Mouse (Mus musculus) hindbrain, embryonic 13.5 days (tissue): ENCODE results near the gene Kbtbd12. TPM values are rescaled to one million over a fixed set of nuclear protein-coding genes. Genes with fewer than 3 reads are reported as not detected.

Experiments
- ATAC-seq: fragments of 200-750 bp; cut with Nextera tagmentation; 2 replicates; pipeline ENCODE4 v1.8.0; 2017; ENCODE audit warnings: moderate TSS enrichment; ENCODE audit not compliant: low FRiP score
- H3K27ac ChIP-seq: fragments of 300-500 bp; sonication (generic); 2 replicates; pipeline ENCODE4 v1.5.1; 2015; ENCODE audit warnings: inconsistent platforms, mild to moderate bottlenecking, moderate library complexity
- H3K27me3 ChIP-seq: fragments of 300-500 bp; sonication (generic); 2 replicates; pipeline ENCODE4 v1.6.1; 2015; ENCODE audit warnings: mild to moderate bottlenecking, inconsistent platforms
- H3K36me3 ChIP-seq: fragments of 300-500 bp; sonication (generic); 2 replicates; pipeline ENCODE4 v1.6.1; 2015; ENCODE audit warnings: mild to moderate bottlenecking, inconsistent platforms
- H3K4me1 ChIP-seq: fragments of 300-500 bp; sonication (generic); replicated peaks from 2 replicates; pipeline ENCODE4 v1.6.1; 2015; ENCODE audit warnings: inconsistent platforms
- H3K4me2 ChIP-seq: fragments of 300-500 bp; sonication (generic); 2 replicates; pipeline ENCODE4 v1.6.1; 2015; ENCODE audit warnings: inconsistent platforms, mild to moderate bottlenecking, moderate library complexity
- H3K4me3 ChIP-seq: fragments of 300-500 bp; sonication (generic); 2 replicates; pipeline ENCODE4 v1.5.1; 2015; ENCODE audit warnings: mild to moderate bottlenecking, inconsistent platforms
- H3K9ac ChIP-seq: fragments of 300-500 bp; sonication (generic); 2 replicates; pipeline ENCODE4 v1.6.1; 2015; ENCODE audit warnings: mild to moderate bottlenecking, inconsistent platforms
- H3K9me3 ChIP-seq: fragments of 300-500 bp; sonication (generic); 2 replicates; pipeline ENCODE4 v1.6.1; 2016; ENCODE audit warnings: inconsistent platforms
- WGBS: fragments of 180-500 bp; shearing (Covaris S2); methylation state at CpG from one replicate; pipeline ENCODE4 v1.1.7; 2015; 5-methylcytosine and 5-hydroxymethylcytosine counted together
- polyA plus RNA-seq: library from polyadenylated mRNA; unstranded; fragments of >200 nt; fragmentation: Nextera tagmentation; extraction: Ambion mirVana; gene quantifications from 2 replicates; pipeline ENCODE4 v1.2.1, GENCODE M21; 2015

The Kbtbd12 gene
- polyA plus RNA-seq, 1 experiment from 2014 or later, result 0.26 TPM

DNA sequence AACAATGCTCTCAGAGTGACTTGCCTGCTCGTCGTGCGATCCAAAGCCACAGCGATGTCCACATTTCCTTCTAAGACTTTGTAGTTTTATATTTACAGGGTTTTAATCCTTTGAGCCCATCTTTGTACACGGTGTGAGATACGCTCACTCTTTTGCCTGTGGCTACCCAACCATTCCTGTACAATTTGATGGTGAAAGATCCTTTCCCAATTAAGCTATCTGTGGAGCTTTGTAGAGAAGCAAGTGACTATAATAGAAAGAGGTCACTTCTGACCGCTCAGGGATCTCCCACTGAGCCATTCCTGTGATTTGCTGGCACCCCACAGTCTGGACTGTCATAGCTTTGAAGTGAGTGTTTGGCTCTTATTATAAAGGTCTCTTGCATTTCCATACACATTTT, 71.1 kb downstream of the Kbtbd12 start:
- WGBS, result 8% methylated on average over 7 of the region's 7 CpGs
- Histone ChIP-seq H3K9me3 (no peaks in the 10 kb centered on the region), H3K9ac (no peak overlapping the region), H3K4me2 (peak overlapping the region; percentile 7; the same call in 1 of the 2 replicates), H3K4me3 (no peak overlapping the region), H3K36me3 (no peaks in the 10 kb centered on the region), H3K4me1 (peaks cover 4% of the 10 kb centered on the region; the same call in 1 of the 2 replicates), H3K27ac (no peak overlapping the region), H3K27me3 (peaks cover 29% of the 10 kb centered on the region)
- no peak for ATAC-seq

DNA sequence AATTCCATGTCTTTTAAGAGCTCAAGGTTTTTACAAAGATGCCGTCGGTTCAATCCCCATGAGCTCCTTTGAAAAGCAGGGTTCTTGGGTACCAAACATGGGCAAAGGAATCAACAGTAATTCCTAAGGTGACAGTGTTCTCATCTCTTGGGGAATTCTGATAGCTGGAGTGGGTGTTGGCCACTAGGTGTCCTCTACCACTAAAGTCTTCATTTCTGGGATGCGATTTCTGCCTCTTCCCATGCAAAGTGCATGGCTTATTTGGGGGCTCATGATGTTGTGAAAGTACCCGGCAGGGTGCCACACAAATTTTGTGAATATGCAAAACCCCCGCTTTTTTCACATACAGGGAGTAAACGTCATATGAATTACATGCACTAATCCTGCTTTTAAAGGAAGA, 72.7 kb downstream of the Kbtbd12 start:
- H3K4me2 ChIP-seq, result no peak overlapping the region
- H3K4me3 ChIP-seq, result no peak overlapping the region
- 27% methylated on average over 6 of the region's 6 CpGs for WGBS
- H3K9ac ChIP-seq, result no peak overlapping the region
- H3K27ac ChIP-seq, result no peak overlapping the region
- ATAC-seq, result no peak
- peaks cover 4% of the 10 kb centered on the region; the same call in 1 of the 2 replicates for H3K4me1 ChIP-seq
- H3K9me3 ChIP-seq, result no peaks in the 10 kb centered on the region
- H3K27me3 ChIP-seq, result peaks cover 29% of the 10 kb centered on the region
- no peaks in the 10 kb centered on the region for H3K36me3 ChIP-seq

- Histone ChIP-seq H3K9ac (no peak overlapping the region), H3K36me3 (no peaks in the 10 kb centered on the region), H3K27ac (no peak overlapping the region), H3K27me3 (peaks cover 12% of the 10 kb centered on the region), H3K4me1 (peaks cover 5% of the 10 kb centered on the region; the same call in 1 of the 2 replicates), H3K9me3 (no peaks in the 10 kb centered on the region), H3K4me2 (no peak overlapping the region), H3K4me3 (no peak overlapping the region)
- ATAC-seq, result no peak
- 94% methylated on average over 4 of the region's 4 CpGs for WGBS
Observed at GRCm38 (mm10) chr6:88560156-88560555, 77.6 kb downstream of the Kbtbd12 start.

DNA sequence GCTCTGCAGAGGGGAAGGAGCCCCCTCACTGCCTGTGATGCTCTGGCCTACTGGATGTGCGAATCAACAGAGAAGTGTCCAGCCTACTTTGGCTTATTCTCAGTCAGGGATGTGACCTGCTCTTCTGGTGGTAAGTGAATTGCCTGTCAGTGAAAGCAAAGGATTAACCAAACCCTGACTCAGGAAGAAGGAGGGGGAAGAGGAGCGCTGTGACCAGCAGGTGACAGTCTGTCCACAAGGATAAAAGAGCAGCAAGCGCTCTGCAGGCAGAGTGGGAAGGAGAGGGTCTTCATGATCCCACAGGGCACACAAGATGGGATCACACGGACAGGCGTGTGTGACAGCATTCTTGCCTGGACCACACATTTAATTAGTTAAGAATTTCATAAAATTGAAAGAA, 78.1 kb downstream of the Kbtbd12 start:
- H3K4me3 ChIP-seq, result no peak overlapping the region
- H3K27ac ChIP-seq, result no peak overlapping the region
- no peak overlapping the region for H3K9ac ChIP-seq
- H3K4me2 ChIP-seq, result no peak overlapping the region
- no peaks in the 10 kb centered on the region for H3K9me3 ChIP-seq
- peaks cover 7% of the 10 kb centered on the region for H3K27me3 ChIP-seq
- H3K36me3 ChIP-seq, result no peaks in the 10 kb centered on the region
- peaks cover 5% of the 10 kb centered on the region; the same call in 1 of the 2 replicates for H3K4me1 ChIP-seq
- 35% methylated on average over 5 of the region's 5 CpGs for WGBS
- no peak for ATAC-seq

DNA sequence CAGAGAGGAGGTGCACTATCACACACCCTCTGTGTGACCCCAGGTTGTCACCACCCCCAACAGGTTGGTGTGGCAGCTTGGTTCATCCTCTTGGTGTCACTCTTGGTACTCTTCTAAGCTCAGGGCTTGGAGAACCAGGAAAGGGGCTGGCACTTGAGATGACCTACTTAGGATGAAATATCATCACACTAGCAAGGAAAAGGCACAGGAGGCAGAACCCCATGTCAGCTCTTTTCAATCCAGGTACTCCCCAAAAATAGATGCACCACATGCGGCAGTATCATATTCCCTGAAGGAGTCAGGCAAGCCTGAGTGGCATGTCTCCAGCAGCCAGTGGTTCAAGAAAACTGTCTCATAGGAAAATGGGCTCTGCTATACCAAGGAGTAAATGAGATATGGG, 79.7 kb downstream of the Kbtbd12 start:
- H3K4me3 ChIP-seq, result no peak overlapping the region
- 74% methylated on average over 1 of the region's 1 CpGs for WGBS
- H3K27me3 ChIP-seq, result 0 out of 2 replicates have a peak, but pooled peaks cover 2% of the 10 kb centered on the region
- peaks cover 5% of the 10 kb centered on the region; the same call in 1 of the 2 replicates for H3K4me1 ChIP-seq
- H3K27ac ChIP-seq, result no peak overlapping the region
- no peaks in the 10 kb centered on the region for H3K9me3 ChIP-seq
- H3K4me2 ChIP-seq, result no peak overlapping the region
- H3K36me3 ChIP-seq, result no peaks in the 10 kb centered on the region
- no peak overlapping the region for H3K9ac ChIP-seq
- ATAC-seq, result no peak

- 0 out of 2 replicates have a peak, but pooled peaks cover 2% of the 10 kb centered on the region for H3K27me3 ChIP-seq
- H3K27ac ChIP-seq, result no peak overlapping the region
- no peak overlapping the region for H3K4me2 ChIP-seq
- H3K9ac ChIP-seq, result no peak overlapping the region; the same call in 1 of the 2 replicates
- no peak overlapping the region for H3K4me3 ChIP-seq
- no peaks in the 10 kb centered on the region for H3K9me3 ChIP-seq
- H3K4me1 ChIP-seq, result peaks cover 5% of the 10 kb centered on the region; the same call in 1 of the 2 replicates
- H3K36me3 ChIP-seq, result no peaks in the 10 kb centered on the region
- WGBS, result 7% methylated on average over 4 of the region's 4 CpGs
- no peak for ATAC-seq
Observed at GRCm38 (mm10) chr6:88557548-88557947, 80.2 kb downstream of the Kbtbd12 start.

DNA sequence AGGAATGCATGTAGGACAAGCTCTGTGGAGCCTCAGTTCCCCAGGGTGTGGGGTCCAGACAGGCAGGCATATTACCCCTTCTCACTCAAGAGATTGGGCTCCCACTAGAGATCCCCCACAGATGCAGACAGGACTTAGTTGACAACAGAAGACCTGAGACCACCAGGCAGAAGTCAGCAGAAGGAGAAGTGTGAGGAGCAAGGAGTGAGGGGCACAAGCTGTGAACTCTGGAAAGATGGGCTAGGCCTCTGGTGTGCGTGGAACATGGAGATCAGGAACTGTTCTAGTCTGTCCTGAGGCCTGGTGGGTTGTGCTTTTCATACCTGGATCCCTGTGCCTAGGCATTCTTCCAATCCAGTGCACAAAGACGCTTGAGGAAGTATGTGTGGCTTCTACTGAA, 87.8 kb downstream of the Kbtbd12 start:
- no peak for ATAC-seq
- Histone ChIP-seq H3K36me3 (no peaks in the 10 kb centered on the region), H3K27ac (no peak overlapping the region), H3K9ac (no peak overlapping the region), H3K4me1 (peaks cover 7% of the 10 kb centered on the region), H3K4me3 (no peak overlapping the region), H3K4me2 (no peak overlapping the region), H3K27me3 (peaks cover 22% of the 10 kb centered on the region), H3K9me3 (no peaks in the 10 kb centered on the region)
- 94% methylated on average over 2 of the region's 2 CpGs for WGBS

DNA sequence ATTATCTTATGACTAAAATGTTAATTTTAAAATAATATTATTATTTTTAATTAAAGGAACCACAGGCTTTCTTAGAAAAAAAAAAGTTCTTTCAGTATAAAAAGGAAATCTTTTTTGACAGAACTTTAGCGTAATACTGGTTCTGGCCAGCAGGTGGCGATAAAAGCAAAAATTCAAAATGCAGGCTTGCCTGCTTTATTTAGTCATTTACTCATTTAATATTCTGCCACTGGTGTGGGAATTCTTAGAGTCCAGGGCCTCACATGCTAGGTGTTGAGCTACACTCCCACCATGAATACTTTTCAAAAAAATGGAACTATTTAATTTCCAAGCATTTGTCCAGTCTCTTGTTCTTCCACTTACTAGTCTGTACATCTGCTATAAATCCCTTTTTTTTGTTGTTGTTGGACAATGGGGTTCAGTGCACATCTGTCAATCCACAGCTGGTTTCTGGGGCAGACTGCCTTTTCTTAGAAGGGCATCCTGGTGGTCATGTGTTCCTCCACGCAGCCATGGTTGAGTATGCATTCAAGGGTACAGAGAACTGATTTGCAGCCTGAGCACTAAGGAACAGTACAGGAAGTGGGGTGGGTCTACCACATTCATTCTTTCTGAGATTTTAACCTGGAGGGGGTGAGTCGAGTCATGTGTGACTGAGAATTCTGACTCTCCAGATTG, 88.5 kb downstream of the Kbtbd12 start:
- Histone ChIP-seq H3K9me3 (no peaks in the 10 kb centered on the region), H3K27me3 (peaks cover 22% of the 10 kb centered on the region), H3K27ac (no peak overlapping the region), H3K9ac (0 out of 2 replicates have a peak overlapping the region, but pooled peaks have one; percentile 2), H3K4me3 (no peak overlapping the region), H3K4me1 (peaks cover 7% of the 10 kb centered on the region), H3K4me2 (no peak overlapping the region), H3K36me3 (no peaks in the 10 kb centered on the region)
- no peak for ATAC-seq
- 28% methylated on average over 4 of the region's 4 CpGs for WGBS

DNA sequence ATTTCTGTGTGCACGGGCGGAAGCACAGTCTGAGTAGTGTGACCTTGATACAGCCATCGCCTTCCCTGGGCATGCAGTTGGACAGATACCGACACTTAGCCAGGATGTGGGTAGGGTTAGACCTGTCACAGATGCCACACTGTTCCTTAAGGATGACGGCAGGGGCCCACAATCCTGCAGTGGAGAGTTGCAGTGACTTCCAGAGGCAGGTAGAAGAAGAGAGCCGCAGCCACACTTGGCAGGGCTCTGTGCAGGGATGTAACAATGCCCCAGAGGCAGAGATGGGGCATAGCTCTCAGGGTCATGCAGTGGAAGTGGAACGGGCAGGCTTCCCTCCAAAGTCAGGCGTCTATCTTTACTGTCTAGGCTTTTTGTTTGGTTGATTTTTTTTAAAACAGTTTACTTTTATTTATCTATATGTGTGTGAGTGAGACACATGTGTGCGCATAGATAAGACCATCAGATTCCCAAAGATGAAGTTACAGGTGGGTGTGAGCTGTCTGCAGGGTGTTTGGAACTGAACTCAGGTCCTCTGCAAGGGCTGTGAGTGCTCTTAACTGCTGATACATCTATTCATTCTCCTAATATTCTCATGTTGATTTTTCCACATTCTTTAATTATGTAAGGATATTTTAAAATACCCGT, 89.2 kb downstream of the Kbtbd12 start:
- H3K9me3 ChIP-seq, result no peaks in the 10 kb centered on the region
- 82% methylated on average over 10 of the region's 10 CpGs for WGBS
- no peak for ATAC-seq

GRCm38 (mm10) chr6:88545397-88545790, 92.4 kb downstream of the Kbtbd12 start:
- peak overlapping the region; percentile 55; the same call in 1 of the 2 replicates for H3K9ac ChIP-seq

More for the DNA sequence above, 89.2 kb downstream of the Kbtbd12 start:
- Histone ChIP-seq H3K4me2 (no peak overlapping the region), H3K4me1 (peaks cover 7% of the 10 kb centered on the region), H3K27me3 (peaks cover 22% of the 10 kb centered on the region), H3K27ac (no peak overlapping the region), H3K36me3 (no peaks in the 10 kb centered on the region), H3K4me3 (no peak overlapping the region), H3K9ac (no peak overlapping the region)

GRCm38 (mm10) chr6:88544644-88545396, 92.9 kb downstream of the Kbtbd12 start:
- peak overlapping the region; percentile 55; the same call in 1 of the 2 replicates for H3K9ac ChIP-seq
- WGBS, result 29% methylated on average over 11 of the region's 11 CpGs
- peak overlapping the region; percentile 79 for H3K27ac ChIP-seq

More at GRCm38 (mm10) chr6:88545397-88545790, 92.4 kb downstream of the Kbtbd12 start:
- Histone ChIP-seq H3K27ac (peak overlapping the region; percentile 79), H3K9me3 (no peaks in the 10 kb centered on the region), H3K4me2 (no peak overlapping the region; the same call in 1 of the 2 replicates), H3K4me3 (no peak overlapping the region), H3K36me3 (no peaks in the 10 kb centered on the region), H3K4me1 (peaks cover 7% of the 10 kb centered on the region), H3K27me3 (peaks cover 20% of the 10 kb centered on the region)
- ATAC-seq, result no peak
- 15% methylated on average over 10 of the region's 10 CpGs for WGBS

DNA sequence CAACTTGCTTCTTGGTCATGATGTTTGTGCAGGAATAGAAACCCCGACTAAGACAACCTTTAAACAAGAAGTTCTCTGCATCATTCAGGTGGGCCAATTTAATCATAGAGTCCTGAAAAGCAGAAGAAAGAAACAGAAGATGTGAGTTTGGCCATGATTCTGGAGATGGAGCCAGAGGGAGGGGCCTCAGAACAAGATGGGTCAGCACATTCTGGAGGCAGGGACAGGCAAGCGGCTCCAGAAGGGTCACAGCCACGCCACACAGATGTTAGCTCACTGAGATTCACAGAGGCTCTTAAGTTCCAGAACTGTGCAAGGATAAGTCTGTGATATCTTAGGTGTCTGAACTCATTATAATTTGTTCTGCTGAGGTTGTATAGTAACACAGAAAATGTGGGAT, 93.5 kb downstream of the Kbtbd12 start:
- Histone ChIP-seq H3K4me2 (no peak overlapping the region), H3K4me3 (no peak overlapping the region), H3K9ac (no peak overlapping the region), H3K27ac (peak overlapping the region; percentile 49; the same call in 1 of the 2 replicates), H3K36me3 (no peaks in the 10 kb centered on the region), H3K9me3 (no peaks in the 10 kb centered on the region), H3K4me1 (peaks cover 7% of the 10 kb centered on the region), H3K27me3 (peaks cover 20% of the 10 kb centered on the region)
- 89% methylated on average over 3 of the region's 3 CpGs for WGBS
- no peak for ATAC-seq

More at GRCm38 (mm10) chr6:88544644-88545396, 92.9 kb downstream of the Kbtbd12 start:
- Histone ChIP-seq H3K27me3 (peaks cover 20% of the 10 kb centered on the region), H3K9me3 (no peaks in the 10 kb centered on the region), H3K36me3 (no peaks in the 10 kb centered on the region), H3K4me3 (no peak overlapping the region), H3K4me1 (peaks cover 7% of the 10 kb centered on the region), H3K4me2 (no peak overlapping the region; the same call in 1 of the 2 replicates)
- ATAC-seq, result no peak
